Mouse (Mus musculus) limb, embryonic 14.5 days (tissue): ENCODE measurements around the gene Nudt1. TPM values are rescaled to one million over a fixed set of nuclear protein-coding genes. Genes with fewer than 3 reads are reported as not detected.
A peak's percentile ranks its signal among the peaks of the same experiment; 100 is the strongest.

Source experiments
- ATAC-seq: fragments of 200-750 bp; cut with Nextera tagmentation; 2 replicates; pipeline ENCODE4 v1.8.0; 2017; ENCODE audit warnings: low read depth, moderate number of reproducible peaks, moderate TSS enrichment; ENCODE audit not compliant: low FRiP score
- DNase-seq: peaks from one replicate; pipeline ENCODE4 v3.0.0-alpha.2; 2015; ENCODE audit warnings: low spot score
- H3K27ac ChIP-seq: fragments of 300-500 bp; sonication (generic); replicated peaks from 2 replicates; pipeline ENCODE4 v1.5.1; 2014; ENCODE audit warnings: low read depth, mild to moderate bottlenecking, low read length, moderate library complexity, mixed read lengths
- H3K27me3 ChIP-seq: fragments of 300-500 bp; sonication (generic); 2 replicates; pipeline ENCODE4 v1.6.1; 2014; ENCODE audit warnings: low read length, mixed read lengths; ENCODE audit not compliant: control insufficient read depth, insufficient read depth
- H3K36me3 ChIP-seq: fragments of 300-500 bp; sonication (generic); 2 replicates; pipeline ENCODE4 v1.6.1; 2014; ENCODE audit warnings: mild to moderate bottlenecking, low read length, moderate library complexity, mixed read lengths; ENCODE audit not compliant: control insufficient read depth, insufficient read depth
- H3K4me1 ChIP-seq: fragments of 300-500 bp; sonication (generic); 2 replicates; pipeline ENCODE4 v1.6.1; 2014; ENCODE audit warnings: antibody characterized with exemption, low read length, mixed read lengths; ENCODE audit not compliant: control insufficient read depth, insufficient read depth
- H3K4me2 ChIP-seq: fragments of 300-500 bp; sonication (generic); replicated peaks from 2 replicates; pipeline ENCODE4 v1.6.1; 2014; ENCODE audit warnings: low read depth, mild to moderate bottlenecking, low read length, moderate library complexity; ENCODE audit not compliant: severe bottlenecking
- H3K4me3 ChIP-seq: fragments of 300-500 bp; sonication (generic); replicated peaks from 2 replicates; pipeline ENCODE4 v1.5.1; 2014; ENCODE audit warnings: low read length
- H3K9ac ChIP-seq: fragments of 300-500 bp; sonication (generic); 2 replicates; pipeline ENCODE4 v1.6.1; 2014; ENCODE audit warnings: mild to moderate bottlenecking, low read depth, low read length, moderate library complexity; ENCODE audit not compliant: severe bottlenecking
- H3K9me3 ChIP-seq: fragments of 300-500 bp; sonication (generic); 2 replicates; pipeline ENCODE4 v1.6.1; 2016; ENCODE audit warnings: low read length; ENCODE audit not compliant: control insufficient read depth
- POLR2A ChIP-seq: fragments of 200-500 bp; IDR thresholded peaks from 2 replicates; pipeline ENCODE4 v1.8.0; 2012; ENCODE audit warnings: inconsistent platforms, mild to moderate bottlenecking, moderate library complexity, borderline replicate concordance; ENCODE audit not compliant: insufficient read depth, insufficient read length; ENCODE audit errors: extremely low read depth
- WGBS: fragments of 180-500 bp; shearing (Covaris S2); extraction: QIAGEN DNeasy Blood & Tissue Kit; methylation state at CpG from one replicate; pipeline ENCODE4 v1.1.7; 2014; 5-methylcytosine and 5-hydroxymethylcytosine counted together
- polyA plus RNA-seq, 2 experiments: library from polyadenylated mRNA; depleted of rRNA in 1 of 2; stranded (reverse) in 1 of 2; unstranded in 1 of 2; fragments of >200 nt; fragmentation: Nextera tagmentation in 1 of 2; extraction: Ambion mirVana in 1 of 2; gene quantifications; 2 replicates each; pipeline versions ENCODE4 v1.2.1 to v1.2.3; 2012 to 2014

Nudt1 gene
- polyA plus RNA-seq, 2 experiments: 31.0 to 35.3 TPM

DNA sequence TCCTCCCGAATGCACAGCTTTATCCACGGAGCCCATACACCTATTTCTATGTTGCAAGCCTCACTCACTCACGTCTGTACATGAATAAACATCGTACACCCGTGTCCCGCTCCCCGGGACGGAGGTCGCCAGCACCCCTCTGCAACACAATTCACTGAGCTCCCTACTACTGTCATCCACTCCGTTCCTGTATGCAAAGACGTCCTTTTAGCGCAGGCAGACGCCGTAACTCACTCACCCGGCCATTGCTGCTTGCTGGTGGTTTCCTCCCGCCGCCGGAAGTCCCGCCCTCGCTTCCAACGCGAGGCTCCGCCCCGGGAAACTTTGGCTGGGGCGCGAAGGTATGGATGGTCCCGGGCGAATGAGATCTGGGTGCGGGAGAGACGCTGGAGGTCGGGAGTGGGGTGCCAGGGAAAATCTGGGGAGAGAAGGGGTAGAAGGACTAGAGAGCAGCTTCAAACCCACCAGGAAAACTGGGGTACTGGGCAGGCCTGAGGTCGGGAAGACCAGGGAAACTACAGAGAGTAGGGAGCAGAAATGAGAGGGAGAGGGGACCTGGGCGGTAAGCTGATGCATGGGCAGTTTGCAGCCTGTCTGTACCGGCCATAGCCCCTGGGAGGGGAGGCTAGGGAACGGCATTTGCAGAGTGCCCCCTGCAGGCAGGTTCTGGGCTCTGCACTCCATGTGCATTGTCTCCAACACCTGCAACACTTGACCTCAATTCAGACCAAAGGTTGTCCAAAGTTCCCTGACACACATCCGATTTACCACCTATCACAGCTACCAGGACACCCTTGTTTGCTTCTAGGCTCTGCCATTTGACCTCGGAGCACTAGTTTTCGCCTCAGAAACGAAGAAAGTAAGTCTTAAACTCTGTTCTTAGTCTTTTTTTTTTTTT is 10.4 kb downstream of the Nudt1 start, which contains the start of gene Mrm2:
Gene Mrm2, minus strand, starts transcription at position 284 of the 898 bp plus-strand sequence.
- no peaks in the 10 kb centered on the region for H3K27me3 ChIP-seq
- WGBS: 2% methylated on average over 39 of the region's 39 CpGs
- 0 out of 2 replicates have a peak, but pooled peaks have one; percentile 67 for TF ChIP-seq POLR2A
- H3K4me2 ChIP-seq: peak within 1 kb of the TSS; percentile 74
- H3K27ac ChIP-seq: peak within 1 kb of the TSS; percentile 86
- peaks cover 2% of the 10 kb centered on the region; the same call in 1 of the 2 replicates for H3K4me1 ChIP-seq
- no peaks in the 10 kb centered on the region for H3K9me3 ChIP-seq
- H3K4me3 ChIP-seq: peak within 1 kb of the TSS; percentile 65
- H3K9ac ChIP-seq: peak within 1 kb of the TSS; percentile 66
- peaks cover 32% of the 10 kb centered on the region for H3K36me3 ChIP-seq
- ATAC-seq (peak; percentile 89), DNase-seq (peak; percentile 68)

DNA sequence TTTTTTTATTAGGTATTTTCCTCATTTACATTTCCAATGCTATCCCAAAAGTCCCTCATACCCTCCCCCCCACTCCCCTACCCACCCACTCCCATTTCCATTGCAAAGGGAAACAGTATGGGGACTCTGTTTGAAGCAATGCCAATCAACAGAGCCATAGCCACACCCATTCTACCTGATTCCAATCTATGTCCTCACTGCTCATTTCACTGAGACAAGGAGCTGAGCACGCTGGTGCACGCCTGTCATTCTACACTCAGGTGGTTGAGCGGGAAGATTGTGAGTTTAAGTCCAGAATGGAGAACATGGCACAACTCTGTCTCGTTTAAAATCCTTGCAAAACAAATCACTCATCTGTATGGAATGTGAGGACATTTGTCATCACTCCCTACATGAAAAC is 11.1 kb downstream of the Nudt1 start:
- no peak for TF ChIP-seq POLR2A
- no peak overlapping the region for H3K4me3 ChIP-seq
- no peak overlapping the region for H3K9ac ChIP-seq
- DNase-seq (peak; percentile 9), ATAC-seq (no peak)
- H3K9me3 ChIP-seq: no peaks in the 10 kb centered on the region
- H3K36me3 ChIP-seq: peaks cover 27% of the 10 kb centered on the region
- peak overlapping the region; percentile 74 for H3K4me2 ChIP-seq
- peaks cover 2% of the 10 kb centered on the region; the same call in 1 of the 2 replicates for H3K4me1 ChIP-seq
- H3K27ac ChIP-seq: no peak overlapping the region
- WGBS: 60% methylated on average over 4 of the region's 4 CpGs
- H3K27me3 ChIP-seq: no peaks in the 10 kb centered on the region

DNA sequence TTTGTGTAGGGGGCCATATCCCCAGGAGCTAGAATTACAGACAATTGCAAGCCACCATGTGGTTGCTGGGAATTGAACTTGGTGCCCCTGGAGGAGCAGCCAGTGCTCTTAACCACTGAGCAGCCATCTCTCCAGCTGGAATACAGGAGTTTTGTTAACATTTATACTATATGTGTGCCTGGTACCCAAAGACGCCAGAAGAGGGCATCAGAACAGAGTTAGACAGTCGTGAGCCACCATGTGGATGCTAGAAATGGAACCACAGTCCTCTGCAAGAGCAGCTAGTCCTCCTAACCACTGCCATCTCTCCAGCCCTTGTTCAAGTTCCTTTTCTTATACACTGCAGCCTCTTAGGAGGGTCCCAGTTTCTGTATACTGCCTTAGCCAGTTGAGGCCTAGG is 12.2 kb downstream of the Nudt1 start:
- H3K4me3 ChIP-seq: no peak overlapping the region
- peaks cover 2% of the 10 kb centered on the region; the same call in 1 of the 2 replicates for H3K4me1 ChIP-seq
- H3K27ac ChIP-seq: no peak overlapping the region
- no peak for DNase-seq
- H3K27me3 ChIP-seq: no peaks in the 10 kb centered on the region
- H3K36me3 ChIP-seq: peaks cover 21% of the 10 kb centered on the region
- no peak for TF ChIP-seq POLR2A
- H3K9ac ChIP-seq: no peak overlapping the region
- WGBS: 44% methylated on average over 2 of the region's 2 CpGs
- ATAC-seq: no peak
- H3K4me2 ChIP-seq: no peak overlapping the region
- no peaks in the 10 kb centered on the region for H3K9me3 ChIP-seq

DNA sequence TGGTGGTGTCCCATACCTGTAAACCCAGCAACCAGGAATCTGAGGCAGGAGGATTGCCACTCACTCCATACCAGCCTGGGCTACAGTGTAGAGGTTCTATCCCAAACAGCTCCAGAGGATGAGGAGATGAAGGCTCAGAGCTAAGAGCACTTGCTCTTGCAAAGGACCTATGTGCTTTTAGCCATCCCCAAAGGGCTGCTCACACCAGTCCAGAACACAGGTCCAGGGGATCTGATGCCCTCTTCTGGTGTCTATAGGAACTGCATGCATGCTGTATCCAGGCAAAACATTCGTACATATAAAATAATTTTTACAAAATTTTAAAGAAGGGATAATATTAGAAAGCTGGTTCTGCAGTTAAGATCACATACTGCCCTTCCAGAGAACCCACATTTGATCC is 15.2 kb downstream of the Nudt1 start:
- Histone ChIP-seq H3K27me3 (no peaks in the 10 kb centered on the region), H3K9me3 (peaks cover 3% of the 10 kb centered on the region; the same call in 1 of the 2 replicates), H3K4me3 (no peak overlapping the region), H3K27ac (no peak overlapping the region), H3K36me3 (peaks cover 23% of the 10 kb centered on the region), H3K4me2 (no peak overlapping the region), H3K9ac (no peak overlapping the region), H3K4me1 (no peaks in the 10 kb centered on the region)
- DNase-seq: no peak
- ATAC-seq: no peak
- WGBS: 83% methylated on average over 1 of the region's 1 CpGs
- no peak for TF ChIP-seq POLR2A

DNA sequence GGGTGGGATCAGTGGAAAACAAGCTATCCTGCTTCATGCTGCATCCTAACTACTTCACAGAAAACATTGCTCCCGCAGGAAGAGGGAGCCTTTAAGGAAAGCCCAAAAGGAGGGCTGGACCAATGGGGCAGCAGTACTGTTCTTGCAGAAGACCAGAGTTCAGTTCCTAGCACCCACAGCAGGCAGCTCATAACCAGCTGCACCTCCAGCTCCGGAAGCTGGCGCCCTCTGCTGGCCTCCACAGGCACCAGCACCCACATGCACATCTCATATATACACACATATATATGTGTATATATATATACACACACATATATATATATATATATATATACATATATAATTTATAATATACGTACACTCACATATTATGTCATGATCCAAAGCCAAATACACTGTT is 17.3 kb downstream of the Nudt1 start:
- no peak overlapping the region for H3K27ac ChIP-seq
- H3K36me3 ChIP-seq: peaks cover 35% of the 10 kb centered on the region
- no peak for TF ChIP-seq POLR2A
- WGBS: 93% methylated on average over 4 of the region's 4 CpGs
- H3K9ac ChIP-seq: no peak overlapping the region
- no peaks in the 10 kb centered on the region for H3K27me3 ChIP-seq
- ATAC-seq (no peak), DNase-seq (no peak)
- H3K4me3 ChIP-seq: no peak overlapping the region
- peaks cover 3% of the 10 kb centered on the region; the same call in 1 of the 2 replicates for H3K9me3 ChIP-seq
- H3K4me1 ChIP-seq: no peaks in the 10 kb centered on the region
- no peak overlapping the region for H3K4me2 ChIP-seq
